Mouse (Mus musculus): ENCODE measurements around the gene Mrps34. TPM values are rescaled to one million over a fixed set of nuclear protein-coding genes. Genes with fewer than 3 reads are reported as not detected.

Gene Mrps34
- polyA plus RNA-seq (2014; fragmentation: Nextera tagmentation; extraction: Ambion mirVana), result 76.9 and 81.8 TPM in 2 replicates

DNA sequence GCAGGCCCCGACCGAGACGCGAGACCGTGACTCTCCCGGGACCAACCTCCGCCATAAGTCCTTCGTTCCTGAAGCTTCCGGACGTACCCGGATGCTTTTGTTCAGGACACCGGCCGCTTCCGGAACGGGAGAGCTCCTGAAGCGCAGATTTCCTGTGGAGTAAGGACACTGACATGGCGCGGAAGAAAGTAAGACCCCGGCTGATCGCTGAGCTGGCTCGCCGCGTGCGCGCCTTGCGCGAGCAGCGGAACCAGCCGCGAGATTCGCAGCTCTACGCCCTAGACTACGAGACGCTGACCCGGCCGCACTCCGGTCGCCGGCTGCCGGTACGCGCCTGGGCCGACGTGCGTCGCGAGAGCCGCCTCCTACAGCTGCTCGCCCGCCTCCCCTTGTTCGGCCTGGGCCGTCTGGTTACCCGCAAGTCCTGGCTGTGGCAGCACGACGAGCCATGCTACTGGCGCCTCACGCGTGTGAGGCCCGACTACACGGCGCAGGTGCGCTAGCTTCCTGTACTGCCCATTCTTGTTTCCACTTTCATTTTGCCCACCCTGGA, at the start of gene Mrps34, which contains the start of gene Eme2:
Gene Mrps34, plus strand, starts transcription at position 122 of the 553 bp plus-strand sequence.
Gene Eme2, minus strand, starts transcription at position 93 of the 553 bp plus-strand sequence.
- Histone ChIP-seq H3K4me2 (ENCODE audit: low read depth, low read length, severe bottlenecking) (peak within 1 kb of the TSS; percentile 98), H3K4me3 (ENCODE audit: low read depth, low read length) (peak within 1 kb of the TSS; percentile 86), H3K9me3 (ENCODE audit: control insufficient read depth, low read length) (no peaks in the 10 kb centered on the region), H3K27me3 (ENCODE audit: control insufficient read depth, insufficient read depth, low read length) (no peaks in the 10 kb centered on the region), H3K9ac (ENCODE audit: low read length) (peak within 1 kb of the TSS; percentile 88), H3K27ac (ENCODE audit: low read depth, low read length) (peak within 1 kb of the TSS; percentile 72), H3K4me1 (replicated peaks; ENCODE audit: control insufficient read depth, insufficient read depth, low read length) (peaks cover 20% of the 10 kb centered on the region), H3K36me3 (ENCODE audit: control insufficient read depth, insufficient read depth, low read length) (peaks cover 18% of the 10 kb centered on the region)
- DNase-seq (ENCODE audit: low spot score), result peak; percentile 90
- ATAC-seq (replicated peaks; ENCODE audit: low FRiP score), result peak; percentile 44
- WGBS, result under 1% methylated on average over 62 of the region's 62 CpGs

DNA sequence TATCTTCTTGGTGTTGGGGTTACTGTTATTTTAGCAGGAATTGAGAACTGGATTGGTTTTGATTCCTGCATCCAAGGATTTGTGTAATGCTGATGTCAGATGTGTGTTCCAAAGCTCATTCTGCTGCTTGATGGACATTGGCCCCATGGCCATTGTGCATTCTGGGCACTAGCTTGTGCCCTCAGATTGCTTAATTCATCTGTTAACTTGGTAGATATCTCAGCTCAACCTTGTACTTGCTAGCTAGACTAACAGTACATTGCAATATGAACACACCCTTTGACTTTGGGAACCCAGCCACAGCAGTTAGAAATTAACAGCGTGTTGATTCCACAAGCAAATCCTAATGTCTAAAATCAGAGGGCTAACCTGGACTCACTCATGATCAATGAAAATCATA, 47.5 kb upstream of the Mrps34 start:
- H3K9me3 ChIP-seq (ENCODE audit: control insufficient read depth, low read length), result no peaks in the 10 kb centered on the region
- H3K4me3 ChIP-seq (ENCODE audit: low read depth, low read length), result no peak overlapping the region
- no peaks in the 10 kb centered on the region for H3K36me3 ChIP-seq (ENCODE audit: control insufficient read depth, insufficient read depth, low read length)
- DNase-seq (ENCODE audit: low spot score) (no peak), ATAC-seq (replicated peaks; ENCODE audit: low FRiP score) (no peak)
- peaks cover 10% of the 10 kb centered on the region for H3K4me1 ChIP-seq (replicated peaks; ENCODE audit: control insufficient read depth, insufficient read depth, low read length)
- no peak overlapping the region for H3K9ac ChIP-seq (ENCODE audit: low read length)
- no peak overlapping the region for H3K27ac ChIP-seq (ENCODE audit: low read depth, low read length)
- 90% methylated on average over 1 of the region's 1 CpGs for WGBS
- H3K27me3 ChIP-seq (ENCODE audit: control insufficient read depth, insufficient read depth, low read length), result peaks cover 9% of the 10 kb centered on the region
- no peak overlapping the region for H3K4me2 ChIP-seq (ENCODE audit: low read depth, low read length, severe bottlenecking)

DNA sequence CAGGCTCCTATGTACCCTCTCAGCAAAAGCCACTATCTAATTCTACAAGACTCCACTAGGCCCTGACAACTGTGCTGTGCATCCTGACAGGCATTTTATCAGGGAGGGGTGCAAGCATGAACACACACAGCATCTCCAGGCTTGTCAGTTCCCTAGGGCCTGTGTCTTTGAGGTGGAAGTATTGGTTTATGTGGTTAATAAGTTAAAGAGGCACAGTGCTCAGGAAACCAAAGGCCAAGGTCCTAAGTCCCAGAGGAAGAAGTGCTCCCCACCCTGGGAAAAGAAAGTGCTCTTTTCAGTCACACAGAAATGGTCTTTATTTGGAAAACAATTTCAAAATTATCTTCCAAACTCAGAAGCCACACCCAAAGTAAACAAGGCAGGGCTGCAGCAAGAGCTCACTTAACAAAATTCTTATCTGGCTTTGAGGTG, 46.3 kb upstream of the Mrps34 start:
- no peak overlapping the region for H3K4me3 ChIP-seq (ENCODE audit: low read depth, low read length)

DNA sequence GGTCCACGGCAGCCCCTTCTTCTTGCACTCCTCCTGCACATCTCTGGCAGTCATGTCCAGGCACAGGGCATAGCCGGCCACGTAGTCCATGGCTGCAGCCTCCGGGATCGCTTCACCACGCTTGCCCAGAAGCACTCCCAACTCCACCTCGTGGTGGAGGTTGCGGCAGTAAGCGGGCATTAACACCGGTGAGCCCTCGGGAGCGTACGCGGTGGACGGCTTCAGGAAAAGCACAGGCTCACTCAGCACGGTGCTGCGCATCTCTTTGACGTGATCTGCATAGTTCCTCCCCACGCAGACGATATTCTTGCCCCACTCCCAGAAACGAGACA, 45.2 kb upstream of the Mrps34 start:
- ATAC-seq (replicated peaks; ENCODE audit: low FRiP score) (peak; percentile 66; the same call in 1 of the 2 replicates), DNase-seq (ENCODE audit: low spot score) (no peak)
- WGBS, result 0% methylated on average over 21 of the region's 21 CpGs

More for the DNA sequence above, 46.3 kb upstream of the Mrps34 start:
- DNase-seq (ENCODE audit: low spot score) (no peak), ATAC-seq (replicated peaks; ENCODE audit: low FRiP score) (no peak)
- Histone ChIP-seq H3K4me2 (ENCODE audit: low read depth, low read length, severe bottlenecking) (0 out of 2 replicates have a peak overlapping the region, but pooled peaks have one; percentile 26), H3K27me3 (ENCODE audit: control insufficient read depth, insufficient read depth, low read length) (peaks cover 9% of the 10 kb centered on the region), H3K27ac (ENCODE audit: low read depth, low read length) (0 out of 2 replicates have a peak overlapping the region, but pooled peaks have one; percentile 38), H3K9ac (ENCODE audit: low read length) (no peak overlapping the region), H3K36me3 (ENCODE audit: control insufficient read depth, insufficient read depth, low read length) (no peaks in the 10 kb centered on the region), H3K4me1 (replicated peaks; ENCODE audit: control insufficient read depth, insufficient read depth, low read length) (peaks cover 10% of the 10 kb centered on the region), H3K9me3 (ENCODE audit: control insufficient read depth, low read length) (no peaks in the 10 kb centered on the region)

DNA sequence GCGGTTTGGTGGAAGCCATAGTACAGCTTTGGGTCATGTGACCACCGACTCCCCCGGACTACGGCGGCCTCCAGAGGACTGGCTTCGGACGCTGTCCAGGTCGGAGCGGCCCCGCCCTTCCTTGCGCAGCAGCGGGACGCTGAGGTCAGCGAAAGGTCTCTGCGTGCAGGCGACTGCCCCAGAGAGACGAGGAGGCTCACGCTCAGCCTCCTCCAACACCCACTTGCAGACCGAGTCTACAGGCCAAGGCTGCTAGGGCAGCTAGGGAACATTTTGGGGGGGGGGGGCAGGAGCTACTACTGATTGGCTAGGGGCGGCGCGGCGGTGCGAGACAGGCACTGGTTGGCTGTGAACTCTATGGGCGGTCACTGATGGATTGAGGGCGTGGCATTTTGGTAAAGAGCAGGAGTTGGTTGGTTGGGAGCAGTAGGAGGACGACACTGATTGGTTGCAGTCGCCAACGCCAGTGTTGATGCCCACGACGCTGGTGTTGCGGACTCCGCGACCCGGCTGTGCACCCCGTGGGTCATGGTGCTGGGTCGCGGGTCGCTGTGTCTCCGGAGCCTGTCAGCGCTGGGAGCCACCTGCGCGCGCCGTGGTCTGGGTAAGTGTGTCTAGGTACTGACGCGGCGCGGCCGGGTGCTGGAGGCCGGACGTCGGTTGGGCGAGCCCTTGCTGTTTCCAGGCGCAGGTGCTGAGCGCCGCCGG, 44.7 kb upstream of the Mrps34 start, which contains the start of gene Fahd1:
Gene Fahd1, minus strand, starts transcription at position 300 of the 708 bp plus-strand sequence.
- Histone ChIP-seq H3K4me1 (replicated peaks; ENCODE audit: control insufficient read depth, insufficient read depth, low read length) (peaks cover 10% of the 10 kb centered on the region), H3K27me3 (ENCODE audit: control insufficient read depth, insufficient read depth, low read length) (peaks cover 9% of the 10 kb centered on the region), H3K9me3 (ENCODE audit: control insufficient read depth, low read length) (no peaks in the 10 kb centered on the region), H3K27ac (ENCODE audit: low read depth, low read length) (peak within 1 kb of the TSS; percentile 79; the same call in 1 of the 2 replicates), H3K9ac (ENCODE audit: low read length) (peak within 1 kb of the TSS; percentile 70), H3K4me3 (ENCODE audit: low read depth, low read length) (peak within 1 kb of the TSS; percentile 76), H3K4me2 (ENCODE audit: low read depth, low read length, severe bottlenecking) (peak within 1 kb of the TSS; percentile 94), H3K36me3 (ENCODE audit: control insufficient read depth, insufficient read depth, low read length) (no peaks in the 10 kb centered on the region)
- WGBS, result under 1% methylated on average over 58 of the region's 58 CpGs
- DNase-seq (ENCODE audit: low spot score) (peak; percentile 96), ATAC-seq (replicated peaks; ENCODE audit: low FRiP score) (peak; percentile 100)

More for the DNA sequence above, 45.2 kb upstream of the Mrps34 start:
- Histone ChIP-seq H3K36me3 (ENCODE audit: control insufficient read depth, insufficient read depth, low read length) (no peaks in the 10 kb centered on the region), H3K27me3 (ENCODE audit: control insufficient read depth, insufficient read depth, low read length) (peaks cover 9% of the 10 kb centered on the region), H3K4me3 (ENCODE audit: low read depth, low read length) (peak overlapping the region; percentile 76), H3K4me2 (ENCODE audit: low read depth, low read length, severe bottlenecking) (peak overlapping the region; percentile 84), H3K9me3 (ENCODE audit: control insufficient read depth, low read length) (no peaks in the 10 kb centered on the region), H3K27ac (ENCODE audit: low read depth, low read length) (peak overlapping the region; percentile 79; the same call in 1 of the 2 replicates), H3K9ac (ENCODE audit: low read length) (peak overlapping the region; percentile 70), H3K4me1 (replicated peaks; ENCODE audit: control insufficient read depth, insufficient read depth, low read length) (peaks cover 10% of the 10 kb centered on the region)

DNA sequence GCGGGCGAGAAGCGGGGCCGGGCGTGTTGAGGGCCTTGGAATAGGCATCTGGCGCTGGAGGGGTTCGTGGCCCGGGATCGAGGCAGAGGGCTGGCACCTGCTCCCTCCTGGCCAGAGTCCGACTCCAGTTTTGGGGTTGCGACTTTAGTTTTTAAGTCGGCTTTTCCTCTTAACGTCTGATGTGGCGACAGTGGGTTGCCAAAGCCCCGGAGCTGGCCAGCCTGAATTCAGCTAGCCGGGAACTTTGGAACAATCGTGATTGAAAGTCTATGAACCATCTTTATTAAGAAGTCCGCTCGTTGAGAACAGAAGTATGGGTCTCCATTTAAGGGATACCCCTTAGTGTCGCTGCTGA, 44.2 kb upstream of the Mrps34 start:
- 2% methylated on average over 20 of the region's 20 CpGs for WGBS
- no peak overlapping the region for H3K27ac ChIP-seq (ENCODE audit: low read depth, low read length)
- peaks cover 10% of the 10 kb centered on the region for H3K4me1 ChIP-seq (replicated peaks; ENCODE audit: control insufficient read depth, insufficient read depth, low read length)
- H3K9ac ChIP-seq (ENCODE audit: low read length), result peak overlapping the region; percentile 68
- no peaks in the 10 kb centered on the region for H3K9me3 ChIP-seq (ENCODE audit: control insufficient read depth, low read length)
- H3K4me3 ChIP-seq (ENCODE audit: low read depth, low read length), result peak overlapping the region; percentile 76
- H3K36me3 ChIP-seq (ENCODE audit: control insufficient read depth, insufficient read depth, low read length), result no peaks in the 10 kb centered on the region
- H3K4me2 ChIP-seq (ENCODE audit: low read depth, low read length, severe bottlenecking), result peak overlapping the region; percentile 94
- ATAC-seq (replicated peaks; ENCODE audit: low FRiP score) (no peak), DNase-seq (ENCODE audit: low spot score) (no peak)
- peaks cover 9% of the 10 kb centered on the region for H3K27me3 ChIP-seq (ENCODE audit: control insufficient read depth, insufficient read depth, low read length)

DNA sequence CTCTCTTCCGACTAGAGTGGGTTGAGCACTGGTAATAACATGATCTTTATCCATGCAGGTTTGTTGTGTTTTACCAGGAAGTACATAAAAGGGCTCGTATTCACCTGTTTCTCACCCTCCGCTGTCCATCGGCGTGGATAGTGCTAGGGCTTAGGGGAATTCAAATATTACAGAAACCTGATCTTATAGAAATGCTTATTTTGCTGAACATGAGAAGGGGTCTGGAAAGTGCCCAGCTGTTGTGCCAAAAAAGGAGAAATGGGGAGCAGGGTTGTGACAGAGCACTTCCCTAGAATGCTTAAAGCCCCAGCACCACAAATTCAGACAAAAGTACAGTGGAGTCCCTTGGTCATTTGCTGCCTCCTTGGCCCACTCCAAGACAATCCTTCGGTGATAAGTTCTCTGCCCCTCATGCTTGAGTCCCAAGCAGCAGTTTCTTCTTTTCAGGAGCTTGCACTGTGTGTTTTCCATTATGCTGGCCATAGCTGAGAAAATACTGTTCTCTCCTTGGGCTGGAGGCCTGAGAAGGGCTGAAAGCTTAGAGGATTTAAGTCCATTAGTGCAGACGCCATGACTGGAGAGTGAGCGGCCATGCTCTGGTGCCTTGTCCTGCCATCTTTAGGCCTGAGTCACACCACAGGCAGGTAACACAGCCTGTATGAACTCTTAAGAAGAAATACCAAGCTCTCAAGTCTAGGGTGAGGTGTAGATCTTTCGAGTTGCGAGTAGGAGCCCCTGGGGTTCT, 43.4 kb upstream of the Mrps34 start:
- no peak for DNase-seq (ENCODE audit: low spot score)
- Histone ChIP-seq H3K4me2 (ENCODE audit: low read depth, low read length, severe bottlenecking) (peak overlapping the region; percentile 94), H3K27me3 (ENCODE audit: control insufficient read depth, insufficient read depth, low read length) (peaks cover 9% of the 10 kb centered on the region), H3K4me3 (ENCODE audit: low read depth, low read length) (no peak overlapping the region; the same call in 1 of the 2 replicates), H3K27ac (ENCODE audit: low read depth, low read length) (no peak overlapping the region), H3K9ac (ENCODE audit: low read length) (peak overlapping the region; percentile 68), H3K9me3 (ENCODE audit: control insufficient read depth, low read length) (no peaks in the 10 kb centered on the region), H3K4me1 (replicated peaks; ENCODE audit: control insufficient read depth, insufficient read depth, low read length) (peaks cover 10% of the 10 kb centered on the region), H3K36me3 (ENCODE audit: control insufficient read depth, insufficient read depth, low read length) (no peaks in the 10 kb centered on the region)
- 82% methylated on average over 10 of the region's 10 CpGs for WGBS
- no peak for ATAC-seq (replicated peaks; ENCODE audit: low FRiP score)

DNA sequence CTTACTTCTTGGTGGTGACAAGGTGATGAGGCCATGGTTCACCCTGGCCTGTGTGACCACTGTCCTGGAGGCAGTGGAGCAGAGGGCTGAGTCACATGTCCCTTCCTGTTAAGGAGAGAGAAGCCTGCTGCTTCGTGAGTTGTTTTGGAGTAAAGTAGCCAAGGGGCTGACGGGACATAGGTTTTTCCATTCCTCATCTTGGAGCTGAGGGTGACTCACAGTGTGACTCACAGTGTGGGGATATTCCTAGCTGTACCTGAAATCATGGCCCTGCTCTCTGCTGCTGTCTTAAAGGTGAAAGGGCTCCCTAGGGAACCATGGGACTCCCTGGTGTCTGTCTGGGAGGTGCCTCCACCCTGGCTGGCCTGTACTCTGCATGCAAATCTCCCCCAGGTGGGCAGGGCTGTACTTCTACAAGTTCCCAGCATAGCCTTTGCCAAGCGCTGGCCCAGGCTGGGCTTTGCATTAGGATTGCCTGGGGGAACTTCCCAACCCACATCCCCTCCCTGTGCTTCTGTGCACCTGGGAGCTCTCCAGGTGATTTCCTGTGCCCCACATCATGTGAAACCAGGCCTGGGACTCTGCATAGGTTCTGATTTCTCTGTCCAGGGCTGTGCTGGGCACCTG, 39.0 kb upstream of the Mrps34 start:
- 79% methylated on average over 3 of the region's 3 CpGs for WGBS
- H3K4me2 ChIP-seq (ENCODE audit: low read depth, low read length, severe bottlenecking), result no peak overlapping the region

More for the DNA sequence above, 39.0 kb upstream of the Mrps34 start:
- no peaks in the 10 kb centered on the region for H3K36me3 ChIP-seq (ENCODE audit: control insufficient read depth, insufficient read depth, low read length)
- H3K27me3 ChIP-seq (ENCODE audit: control insufficient read depth, insufficient read depth, low read length), result peaks cover 7% of the 10 kb centered on the region
- no peaks in the 10 kb centered on the region for H3K9me3 ChIP-seq (ENCODE audit: control insufficient read depth, low read length)
- ATAC-seq (replicated peaks; ENCODE audit: low FRiP score) (no peak), DNase-seq (ENCODE audit: low spot score) (peak; percentile 33)
- no peak overlapping the region for H3K27ac ChIP-seq (ENCODE audit: low read depth, low read length)
- H3K4me3 ChIP-seq (ENCODE audit: low read depth, low read length), result no peak overlapping the region
- peaks cover 4% of the 10 kb centered on the region for H3K4me1 ChIP-seq (replicated peaks; ENCODE audit: control insufficient read depth, insufficient read depth, low read length)
- H3K9ac ChIP-seq (ENCODE audit: low read length), result no peak overlapping the region

All from forebrain, embryonic 11.5 days (tissue).